Mouse (Mus musculus) hematopoietic stem cell, adult 5-6 weeks (primary cell): ENCODE data around the gene 3110070M22Rik. TPM values are rescaled to one million over a fixed set of nuclear protein-coding genes. Genes with fewer than 3 reads are reported as not detected.
"Not testable (repeated sequence)": the region's sequence is repeated elsewhere in the genome, so short reads cannot be mapped to it uniquely, and the experiment has no call there.

Source experiments
- ATAC-seq, 2 experiments: fragments of 125-278 bp in 1 of 2; replicated peaks in 1 of 2; 2 replicates each; pipeline ENCODE4 v1.8.0; 2016 to 2017; ENCODE audit warnings: inconsistent platforms in 2 of 2, mild to moderate bottlenecking in 2 of 2, moderate number of reproducible peaks in 2 of 2, low read depth in 1 of 2, moderate TSS enrichment in 1 of 2; ENCODE audit not compliant: low FRiP score in 2 of 2, poor library complexity in 2 of 2, severe bottlenecking in 2 of 2, insufficient read depth in 1 of 2, low TSS enrichment in 1 of 2
- total RNA-seq: library from RNA; stranded (forward); fragments of 172-1452, 232-1000 nt; gene quantifications from 2 replicates; pipeline ENCODE4 v1.2.3, GENCODE M21; 2017

Gene 3110070M22Rik
- total RNA-seq, result 0.25 and 2.5 TPM in 2 replicates

DNA sequence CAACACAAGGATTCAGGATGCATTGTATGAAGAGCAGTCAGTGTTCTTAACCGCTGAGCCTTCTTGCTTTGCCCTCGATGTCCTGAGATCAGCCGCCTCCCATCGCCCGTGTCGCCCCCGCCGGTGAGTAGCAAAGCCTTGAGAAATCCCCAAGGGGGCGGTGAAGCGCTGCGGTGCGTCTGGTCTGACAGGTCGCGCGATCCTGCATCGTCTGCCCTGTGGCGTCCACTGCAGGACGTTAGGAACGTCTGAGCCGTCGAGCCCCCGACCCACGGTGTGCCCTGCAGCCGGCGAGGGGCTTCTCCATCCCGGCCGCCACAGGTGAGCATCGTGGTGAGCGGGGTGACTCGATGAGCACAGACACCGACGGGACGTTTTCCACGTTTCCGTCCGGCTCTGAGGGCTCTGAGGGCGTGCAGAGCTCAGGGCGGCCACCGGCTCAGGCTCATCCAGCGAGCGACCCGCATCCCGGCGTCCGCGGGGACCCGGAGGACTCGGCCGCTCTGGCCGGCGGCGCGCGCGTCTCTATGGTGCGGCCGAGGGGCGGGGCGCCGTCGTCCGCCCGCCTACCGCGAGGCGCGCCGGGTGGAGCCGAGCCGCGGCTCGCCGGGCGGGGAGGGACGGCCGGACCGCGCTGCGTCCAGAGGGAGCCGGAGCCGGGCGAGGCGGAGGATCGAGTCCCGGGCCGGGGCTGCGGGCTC, at the start of gene 3110070M22Rik, which contains the start of gene Tmem267:
TSS of gene 3110070M22Rik (minus strand) at position 504 of the 701 bp plus-strand sequence.
TSS of gene Tmem267 (plus strand) at position 160 of the 701 bp plus-strand sequence.
- ATAC-seq, result peak; percentile 63 to 71

DNA sequence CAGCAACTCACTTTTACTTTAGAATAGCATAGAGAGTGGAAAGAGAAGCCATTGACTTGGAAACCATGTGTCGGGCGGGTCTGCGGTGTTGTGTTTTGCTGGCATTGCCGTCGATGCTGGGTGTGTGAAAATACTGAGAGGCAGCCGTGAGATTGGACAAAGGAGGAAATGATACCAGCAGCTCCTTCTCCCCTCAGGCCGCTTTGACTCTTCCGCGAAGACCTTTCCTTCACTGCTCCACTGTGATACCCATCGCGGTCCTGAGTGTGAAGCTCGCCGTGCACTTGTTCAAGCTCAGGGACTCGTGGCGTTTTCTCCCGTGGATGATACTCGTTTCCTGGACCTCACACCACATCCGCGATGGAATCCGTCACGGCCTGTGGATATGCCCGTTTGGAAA, 6.8 kb upstream of the 3110070M22Rik start:
- ATAC-seq, result 0 out of 4 replicates have a peak, but pooled peaks of 1 of the 2 experiments have one; percentile 14

DNA sequence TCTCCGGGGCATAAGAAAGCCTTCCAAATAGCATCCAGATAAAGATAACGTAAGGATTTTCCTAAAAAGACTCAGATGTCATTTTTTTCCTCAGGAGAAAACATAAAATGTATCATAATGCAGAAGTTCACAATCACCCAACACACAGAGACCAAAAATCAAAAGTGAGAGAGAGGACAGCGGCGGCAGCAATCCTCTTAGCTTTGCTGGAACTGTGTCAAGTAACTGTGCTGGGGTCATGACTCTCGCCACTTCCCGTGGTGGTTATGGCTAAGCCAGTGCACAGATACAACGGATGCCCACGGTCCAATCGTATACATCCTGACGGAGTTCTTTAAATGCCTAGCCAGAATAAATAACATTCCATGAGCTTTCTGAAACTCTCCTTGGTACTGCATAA, 3.9 kb upstream of the 3110070M22Rik start:
- ATAC-seq, result not testable (repeated sequence)

DNA sequence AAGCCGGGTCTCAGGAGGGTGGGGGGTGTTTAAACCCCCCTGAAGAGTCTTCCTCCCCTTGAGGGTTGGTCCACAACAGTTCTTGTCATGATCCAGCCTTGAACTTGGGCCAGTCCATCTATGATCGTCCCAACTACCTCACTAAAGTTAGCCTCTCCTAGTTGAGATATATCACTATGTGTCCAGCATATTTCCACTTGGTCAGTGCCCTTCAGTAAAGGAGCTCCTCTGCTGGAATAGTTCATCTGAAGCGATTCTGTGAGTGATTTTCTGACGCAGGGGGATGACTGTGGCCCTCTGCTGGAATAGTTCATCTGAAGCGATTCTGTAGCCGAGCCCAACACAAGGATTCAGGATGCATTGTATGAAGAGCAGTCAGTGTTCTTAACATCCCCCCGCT, 829 bp downstream of the 3110070M22Rik start:
- no peak for ATAC-seq

DNA sequence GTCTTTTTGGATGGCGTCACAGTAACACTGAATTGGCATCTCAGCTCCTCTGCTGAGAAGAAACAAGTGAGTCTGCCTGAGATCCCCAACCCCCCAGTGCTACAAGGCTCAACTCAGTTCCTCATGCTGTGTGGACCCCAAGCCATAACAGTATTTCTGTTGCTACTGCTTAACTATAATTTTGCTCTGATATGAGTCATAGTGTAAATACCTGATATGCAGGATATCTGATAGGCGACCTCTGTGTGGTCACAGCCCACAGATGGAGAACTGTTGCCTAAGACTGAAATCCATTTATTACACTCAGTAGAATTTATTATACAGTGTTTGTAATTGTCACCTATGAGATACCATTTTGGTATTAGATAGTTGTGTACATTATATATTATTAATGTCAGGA, 10.4 kb downstream of the 3110070M22Rik start:
- no peak for ATAC-seq

DNA sequence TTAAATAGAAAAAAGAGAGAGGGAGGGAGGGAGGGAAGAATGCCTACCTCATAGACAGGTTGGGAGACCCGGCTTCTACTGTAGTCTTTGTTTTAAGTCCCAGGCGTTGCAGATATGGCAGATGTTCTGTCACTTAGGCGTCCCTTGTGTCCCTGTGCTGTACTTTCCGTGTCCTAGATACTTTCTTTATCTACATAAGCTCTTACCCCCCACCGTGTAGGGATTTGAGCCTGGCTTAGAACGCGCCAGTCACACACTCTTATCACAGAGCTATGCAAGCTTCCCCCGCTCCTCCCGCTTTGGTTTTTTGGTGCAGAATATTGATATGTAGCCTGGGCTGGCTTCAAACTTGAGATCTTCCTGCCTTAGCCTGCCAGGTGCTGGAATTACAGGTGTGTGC, 11.6 kb downstream of the 3110070M22Rik start:
- no peak for ATAC-seq

DNA sequence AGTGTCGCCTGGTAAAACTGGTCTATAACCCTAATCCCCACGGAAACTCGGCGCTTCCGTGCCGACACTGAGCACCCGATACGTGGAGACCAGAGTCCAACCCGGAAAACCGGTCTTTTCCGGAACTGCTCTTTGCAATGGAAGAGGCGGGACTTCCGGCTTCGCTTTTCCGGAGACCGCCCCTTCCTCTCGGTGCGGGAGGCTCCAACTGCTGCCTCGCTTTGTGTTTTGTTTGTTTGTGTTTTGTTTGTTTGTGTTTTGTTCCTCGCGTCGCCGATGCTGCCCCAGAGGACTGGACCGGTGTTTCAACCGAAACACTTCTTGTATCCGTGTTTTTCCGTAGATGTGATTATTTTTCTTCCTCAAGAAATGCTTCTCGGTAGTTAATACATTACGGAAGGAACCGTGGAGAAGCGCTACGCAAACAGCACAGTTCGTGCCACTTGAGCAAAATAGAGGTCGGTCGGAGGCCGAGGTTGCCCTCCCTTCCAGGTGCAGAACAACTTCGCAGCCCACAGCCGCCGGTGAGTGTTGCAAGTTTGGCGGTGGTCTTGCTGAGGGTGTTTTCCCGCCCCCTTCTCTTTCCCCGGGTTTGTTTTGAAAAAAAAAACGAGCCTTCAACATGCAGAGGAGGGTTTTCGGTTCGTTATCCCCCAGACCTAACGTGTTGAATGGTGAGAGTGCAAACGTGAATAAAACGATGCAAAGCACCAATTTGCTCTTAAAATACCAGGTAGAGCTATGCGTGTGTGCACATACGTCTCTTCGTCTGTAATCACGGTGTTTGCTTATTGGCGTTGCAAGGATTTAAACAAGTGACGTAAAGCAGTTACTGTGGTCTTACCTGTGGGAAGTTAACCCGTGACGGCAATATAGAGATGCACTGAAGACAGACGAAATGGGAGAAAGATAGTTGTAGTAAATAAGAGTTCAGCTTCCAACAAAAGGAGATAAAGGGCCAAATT, 25.3 kb downstream of the 3110070M22Rik start, which contains the start of gene 4833420G17Rik:
TSS of gene 4833420G17Rik (plus strand) at position 173 of the 965 bp plus-strand sequence.
- peak; percentile 99 for ATAC-seq

DNA sequence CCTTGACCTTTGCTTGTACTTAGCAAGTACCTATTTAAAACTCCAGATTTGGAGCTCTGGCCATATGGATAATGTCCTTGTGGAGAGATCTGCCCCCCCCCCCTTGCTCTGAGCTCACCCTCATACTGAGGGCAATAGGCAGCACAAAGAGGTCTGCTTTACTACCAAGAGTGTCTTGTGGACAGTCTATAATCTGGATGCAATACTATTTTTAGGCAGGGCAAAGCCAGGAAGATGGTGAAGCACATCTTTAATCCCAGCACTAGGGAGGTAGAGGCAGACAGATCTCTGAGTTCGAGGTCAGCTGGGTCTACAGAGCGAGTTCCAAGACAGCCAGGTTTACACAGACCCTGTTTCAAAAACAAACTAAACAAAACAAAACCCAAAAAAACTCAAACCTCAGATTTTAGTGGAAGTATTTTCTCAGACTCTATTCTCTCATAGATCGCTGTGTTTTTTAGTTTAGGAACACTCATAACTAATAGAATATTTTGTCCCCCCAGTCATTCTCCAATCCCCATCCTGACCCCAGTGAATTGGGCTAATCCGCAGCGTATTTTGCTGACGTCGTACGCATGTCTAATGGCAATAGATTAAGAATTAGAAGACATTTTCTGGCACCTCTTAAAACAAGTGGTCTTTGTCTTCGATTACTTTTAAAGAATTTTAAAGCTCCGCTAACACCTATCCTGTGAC, 26.1 kb downstream of the 3110070M22Rik start:
- peak; percentile 56 to 57 for ATAC-seq

DNA sequence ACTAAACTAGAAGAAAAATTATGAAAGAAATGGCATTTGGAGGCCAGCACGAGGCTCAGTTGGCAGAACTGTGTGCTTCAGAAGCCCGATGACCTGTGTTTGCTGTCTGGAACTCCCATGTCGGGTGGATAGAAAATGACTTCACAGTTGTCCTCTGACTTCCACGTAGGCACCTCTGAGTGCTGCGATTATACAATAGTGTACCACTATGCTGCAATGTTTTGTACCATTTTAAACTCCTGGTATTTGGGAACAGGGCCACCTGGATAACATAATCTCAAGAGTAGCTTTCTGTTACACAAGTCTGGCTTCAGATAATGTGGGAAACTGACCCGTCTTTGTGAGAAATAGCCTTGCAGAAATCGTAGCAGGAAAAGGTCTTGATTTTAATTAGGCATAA, 31.8 kb downstream of the 3110070M22Rik start:
- no peak for ATAC-seq

DNA sequence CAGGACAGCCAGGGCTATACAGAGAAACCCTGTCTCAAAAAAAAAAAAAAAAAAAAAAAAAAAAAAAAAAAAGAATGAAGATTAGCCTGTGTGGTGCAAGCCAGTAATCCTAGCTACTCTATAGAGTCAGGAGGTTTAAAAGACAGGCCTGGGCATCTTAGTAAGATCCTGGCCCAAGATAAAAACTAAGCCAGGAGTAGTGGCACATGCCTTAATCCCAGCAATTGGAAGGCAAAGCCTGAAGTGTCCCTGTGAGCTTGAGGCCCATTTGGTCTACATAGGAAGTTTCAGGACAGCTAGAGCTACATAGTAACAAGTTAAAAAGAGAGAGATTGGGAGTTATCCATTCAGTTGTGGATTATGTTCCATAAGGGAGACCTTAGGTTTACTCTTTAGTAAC, 33.1 kb downstream of the 3110070M22Rik start:
- ATAC-seq, result no peak

DNA sequence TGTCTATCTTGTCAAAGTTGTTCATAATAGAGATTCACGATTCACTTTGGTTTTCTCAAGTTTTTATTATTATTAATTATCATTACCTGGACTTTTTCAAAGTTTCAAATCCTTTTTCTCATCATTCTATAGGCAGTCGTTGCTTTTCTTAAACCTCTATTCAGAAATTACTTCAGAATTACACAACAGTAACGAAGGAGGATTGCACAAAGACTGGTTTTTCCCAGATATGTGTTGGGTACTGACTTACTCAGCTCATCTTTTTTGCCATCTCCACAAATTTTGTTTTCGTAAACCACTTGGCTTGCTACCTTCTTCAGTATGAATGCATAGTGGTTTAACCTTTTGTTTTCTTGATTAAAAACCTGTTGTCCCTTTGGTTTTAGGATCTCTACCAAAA, 34.6 kb downstream of the 3110070M22Rik start:
- ATAC-seq, result no peak

DNA sequence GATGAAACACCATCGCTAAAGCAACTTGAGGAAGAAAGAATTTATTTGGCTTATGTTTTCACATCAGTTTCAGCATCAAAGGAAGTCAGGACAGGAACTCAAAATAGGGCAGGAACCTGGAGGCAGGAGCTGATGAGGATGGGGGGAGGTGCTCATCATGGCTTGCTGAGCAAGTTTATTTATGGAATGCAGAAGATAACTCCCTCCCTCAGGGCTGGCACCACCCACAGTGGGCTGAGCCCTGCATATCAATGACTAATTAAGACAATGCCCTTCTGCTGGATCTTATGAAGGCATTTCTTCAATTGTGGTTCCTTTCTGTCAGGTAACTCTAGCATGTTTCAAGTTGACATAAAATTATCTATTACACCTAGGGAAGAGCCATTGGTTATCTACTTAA, 45.9 kb downstream of the 3110070M22Rik start:
- ATAC-seq, result no peak

Other genes starting within 250 kb of the 3110070M22Rik start
- gene Paip1, start 59.8 kb downstream of the 3110070M22Rik start, total RNA-seq, result 92.7 and 107 TPM in 2 replicates
- gene 4833420G17Rik, start 25.6 kb downstream of the 3110070M22Rik start, total RNA-seq, result 62.4 and 95.6 TPM in 2 replicates
- 7.1 and 10.9 TPM in 2 replicates for gene Tmem267, start 344 bp downstream of the 3110070M22Rik start, total RNA-seq
- gene Ccl28, start 135.4 kb upstream of the 3110070M22Rik start, total RNA-seq, result 0.35 and 1.5 TPM in 2 replicates
- 38.3 and 42.3 TPM in 2 replicates for gene Hmgcs1, start 202.0 kb upstream of the 3110070M22Rik start, total RNA-seq